Mouse (Mus musculus) liver, adult 2 months (tissue): ENCODE measurements at regions not wholly inside any gene's neighbourhood (a gene's known extent, or its start where the extent isn't known, plus 50 kb on each side); places are given as distances from the start of the nearest gene placed in this dataset.

Experiments
- DNase-seq: peaks from one replicate; pipeline ENCODE4 v3.0.0-alpha.2; 2011; ENCODE audit warnings: low read depth, low spot score; ENCODE audit errors: extremely low read depth
- H3K27ac ChIP-seq: fragments of 200-500 bp; replicated peaks from 2 replicates; pipeline ENCODE4 v1.5.1; 2012; ENCODE audit warnings: low read depth, mild to moderate bottlenecking, control low read depth, inconsistent platforms, low read length; ENCODE audit not compliant: insufficient read depth
- H3K27me3 ChIP-seq: fragments of 200-500 bp; 2 replicates; pipeline ENCODE4 v1.6.1; 2012; ENCODE audit warnings: mild to moderate bottlenecking, moderate library complexity, low read length, inconsistent platforms; ENCODE audit not compliant: control insufficient read depth, insufficient read depth
- H3K36me3 ChIP-seq: fragments of 200-500 bp; 2 replicates; pipeline ENCODE4 v1.6.1; 2012; ENCODE audit warnings: low read length, inconsistent platforms; ENCODE audit not compliant: control insufficient read depth, insufficient read depth
- H3K4me1 ChIP-seq: fragments of 200-500 bp; 2 replicates; pipeline ENCODE4 v1.6.1; 2011; ENCODE audit warnings: low read length; ENCODE audit not compliant: control insufficient read depth, insufficient read depth
- H3K4me3 ChIP-seq: fragments of 200-500 bp; 2 replicates; pipeline ENCODE4 v1.5.1; 2011; ENCODE audit warnings: low read depth, mild to moderate bottlenecking, control low read depth, low read length, moderate library complexity; ENCODE audit not compliant: insufficient read depth
- H3K79me2 ChIP-seq: fragments of 200-500 bp; 2 replicates; pipeline ENCODE4 v1.6.1; 2012; ENCODE audit warnings: inconsistent platforms, mild to moderate bottlenecking, low read length, moderate library complexity; ENCODE audit not compliant: control insufficient read depth, insufficient read depth
- H3K9ac ChIP-seq: fragments of 200-500 bp; 2 replicates; pipeline ENCODE4 v1.6.1; 2012; ENCODE audit warnings: low read depth, mild to moderate bottlenecking, control low read depth, inconsistent platforms, low read length
- CTCF ChIP-seq: fragments of 200-500 bp; IDR thresholded peaks from 2 replicates; pipeline ENCODE4 v1.5.1; 2011; ENCODE audit warnings: low read depth, low read length, control low read depth
- POLR2A ChIP-seq: fragments of 200-500 bp; IDR thresholded peaks from 2 replicates; pipeline ENCODE4 v1.6.1; 2011; ENCODE audit warnings: low read length, control low read depth; ENCODE audit not compliant: insufficient read depth; ENCODE audit errors: extremely low read depth
- WGBS: fragments of 180-500 bp; shearing (Covaris S2); methylation state at CpG from one replicate; pipeline ENCODE4 v1.1.7; 2018; 5-methylcytosine and 5-hydroxymethylcytosine counted together

DNA sequence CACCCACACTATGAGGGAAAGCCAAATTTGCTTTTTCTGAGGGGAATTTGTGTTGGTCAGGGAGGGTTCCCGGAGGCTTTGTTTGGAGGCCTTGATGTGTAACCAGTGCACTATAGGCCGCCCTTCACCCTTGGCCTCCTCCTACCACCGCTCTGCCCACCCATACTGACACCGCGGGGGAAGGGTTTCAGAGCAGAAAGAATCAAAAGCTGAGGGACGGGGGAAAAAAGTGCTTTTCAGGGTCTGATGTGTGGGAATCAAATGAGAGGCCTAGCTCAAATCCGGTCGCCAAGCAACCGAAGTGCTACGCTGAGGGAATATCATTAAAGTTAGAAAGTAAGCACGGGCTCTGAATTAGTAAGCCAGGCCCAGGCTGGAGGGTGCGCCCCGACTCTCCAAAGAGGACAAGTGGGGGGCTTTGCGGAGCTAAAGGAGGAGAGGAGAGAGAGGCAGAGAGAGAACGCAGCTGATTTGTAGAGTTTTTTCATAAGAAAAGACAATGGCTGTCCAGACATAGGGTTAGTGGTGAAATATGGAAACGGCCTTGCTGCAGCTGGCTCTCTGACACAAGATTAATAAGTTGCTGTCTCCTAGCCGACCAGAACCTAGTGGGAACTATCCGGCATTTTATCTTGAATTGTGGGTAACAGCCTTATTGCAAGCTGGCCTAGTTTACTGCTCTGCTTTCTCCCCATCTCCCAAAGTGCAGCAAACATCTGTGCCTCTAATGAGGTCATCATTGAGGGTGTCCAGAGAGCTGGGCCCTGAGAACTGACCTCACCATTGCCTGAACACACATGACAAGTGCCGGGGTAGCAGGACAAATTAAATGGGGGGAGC is 438.3 kb downstream of the Sox2 start:
- no peak for DNase-seq
- H3K4me1 ChIP-seq: no peaks in the 10 kb centered on the region
- H3K27me3 ChIP-seq: no peaks in the 10 kb centered on the region
- H3K36me3 ChIP-seq: no peaks in the 10 kb centered on the region
- no peak overlapping the region for H3K4me3 ChIP-seq
- TF ChIP-seq CTCF: no peak
- no peak for TF ChIP-seq POLR2A
- 71% methylated on average over 19 of the region's 19 CpGs for WGBS
- H3K79me2 ChIP-seq: no peaks in the 10 kb centered on the region
- no peak overlapping the region for H3K9ac ChIP-seq
- H3K27ac ChIP-seq: no peak overlapping the region

GRCm38 (mm10) chr3:35090496-35091133 is 440.4 kb downstream of the Sox2 start:
- Histone ChIP-seq H3K4me3 (no peak overlapping the region), H3K27ac (no peak overlapping the region), H3K36me3 (no peaks in the 10 kb centered on the region), H3K27me3 (no peaks in the 10 kb centered on the region), H3K79me2 (no peaks in the 10 kb centered on the region), H3K9ac (no peak overlapping the region), H3K4me1 (no peaks in the 10 kb centered on the region)
- WGBS: 57% methylated on average over 5 of the region's 5 CpGs
- no peak for TF ChIP-seq CTCF
- no peak for DNase-seq

- no peaks in the 10 kb centered on the region for H3K79me2 ChIP-seq
- WGBS: 87% methylated on average over 9 of the region's 9 CpGs
- H3K4me1 ChIP-seq: no peaks in the 10 kb centered on the region
- no peaks in the 10 kb centered on the region for H3K36me3 ChIP-seq
- H3K4me3 ChIP-seq: no peak overlapping the region
- H3K27ac ChIP-seq: no peak overlapping the region
- no peak overlapping the region for H3K9ac ChIP-seq
- DNase-seq: no peak
- TF ChIP-seq CTCF (no peak), POLR2A (no peak)
- H3K27me3 ChIP-seq: no peaks in the 10 kb centered on the region
These were observed 442.8 kb downstream of the Sox2 start for GRCm38 (mm10) chr3:35093001-35093400.

GRCm38 (mm10) chr3:35095221-35095620 is 445.0 kb downstream of the Sox2 start:
- no peak overlapping the region for H3K9ac ChIP-seq
- H3K27me3 ChIP-seq: no peaks in the 10 kb centered on the region
- no peak for DNase-seq
- 88% methylated on average over 8 of the region's 8 CpGs for WGBS
- H3K4me1 ChIP-seq: no peaks in the 10 kb centered on the region
- H3K36me3 ChIP-seq: no peaks in the 10 kb centered on the region
- TF ChIP-seq CTCF (no peak), POLR2A (no peak)
- no peaks in the 10 kb centered on the region for H3K79me2 ChIP-seq
- no peak overlapping the region for H3K27ac ChIP-seq
- no peak overlapping the region for H3K4me3 ChIP-seq

- no peaks in the 10 kb centered on the region for H3K27me3 ChIP-seq
- no peak overlapping the region for H3K9ac ChIP-seq
- H3K79me2 ChIP-seq: no peaks in the 10 kb centered on the region
- WGBS: 79% methylated on average over 5 of the region's 5 CpGs
- H3K4me1 ChIP-seq: no peaks in the 10 kb centered on the region
- H3K36me3 ChIP-seq: no peaks in the 10 kb centered on the region
- H3K4me3 ChIP-seq: no peak overlapping the region
- no peak overlapping the region for H3K27ac ChIP-seq
- no peak for TF ChIP-seq CTCF
- no peak for TF ChIP-seq POLR2A
- DNase-seq: no peak
These were observed 446.2 kb downstream of the Sox2 start for GRCm38 (mm10) chr3:35096381-35096780.

- Histone ChIP-seq H3K4me1 (no peaks in the 10 kb centered on the region), H3K79me2 (no peaks in the 10 kb centered on the region), H3K27ac (no peak overlapping the region), H3K9ac (no peak overlapping the region), H3K36me3 (no peaks in the 10 kb centered on the region), H3K27me3 (no peaks in the 10 kb centered on the region), H3K4me3 (no peak overlapping the region)
- WGBS: 75% methylated on average over 6 of the region's 6 CpGs
- TF ChIP-seq CTCF (no peak), POLR2A (no peak)
- DNase-seq: no peak
These were observed 447.6 kb downstream of the Sox2 start for GRCm38 (mm10) chr3:35097766-35098165.
